Mouse (Mus musculus) limb, embryonic 14.5 days (tissue): Measurements from ENCODE around the gene Vps4a. TPM values are rescaled to one million over a fixed set of nuclear protein-coding genes. Genes with fewer than 3 reads are reported as not detected.

Source experiments
- ATAC-seq: fragments of 200-750 bp; cut with Nextera tagmentation; 2 replicates; pipeline ENCODE4 v1.8.0; 2017; ENCODE audit warnings: low read depth, moderate number of reproducible peaks, moderate TSS enrichment; ENCODE audit not compliant: low FRiP score
- DNase-seq: peaks from one replicate; pipeline ENCODE4 v3.0.0-alpha.2; 2015; ENCODE audit warnings: low spot score
- H3K27ac ChIP-seq: fragments of 300-500 bp; sonication (generic); replicated peaks from 2 replicates; pipeline ENCODE4 v1.5.1; 2014; ENCODE audit warnings: low read depth, mild to moderate bottlenecking, low read length, moderate library complexity, mixed read lengths
- H3K27me3 ChIP-seq: fragments of 300-500 bp; sonication (generic); 2 replicates; pipeline ENCODE4 v1.6.1; 2014; ENCODE audit warnings: low read length, mixed read lengths; ENCODE audit not compliant: control insufficient read depth, insufficient read depth
- H3K36me3 ChIP-seq: fragments of 300-500 bp; sonication (generic); 2 replicates; pipeline ENCODE4 v1.6.1; 2014; ENCODE audit warnings: mild to moderate bottlenecking, low read length, moderate library complexity, mixed read lengths; ENCODE audit not compliant: control insufficient read depth, insufficient read depth
- H3K4me1 ChIP-seq: fragments of 300-500 bp; sonication (generic); 2 replicates; pipeline ENCODE4 v1.6.1; 2014; ENCODE audit warnings: antibody characterized with exemption, low read length, mixed read lengths; ENCODE audit not compliant: control insufficient read depth, insufficient read depth
- H3K4me2 ChIP-seq: fragments of 300-500 bp; sonication (generic); replicated peaks from 2 replicates; pipeline ENCODE4 v1.6.1; 2014; ENCODE audit warnings: low read depth, mild to moderate bottlenecking, low read length, moderate library complexity; ENCODE audit not compliant: severe bottlenecking
- H3K4me3 ChIP-seq: fragments of 300-500 bp; sonication (generic); replicated peaks from 2 replicates; pipeline ENCODE4 v1.5.1; 2014; ENCODE audit warnings: low read length
- H3K9ac ChIP-seq: fragments of 300-500 bp; sonication (generic); 2 replicates; pipeline ENCODE4 v1.6.1; 2014; ENCODE audit warnings: mild to moderate bottlenecking, low read depth, low read length, moderate library complexity; ENCODE audit not compliant: severe bottlenecking
- H3K9me3 ChIP-seq: fragments of 300-500 bp; sonication (generic); 2 replicates; pipeline ENCODE4 v1.6.1; 2016; ENCODE audit warnings: low read length; ENCODE audit not compliant: control insufficient read depth
- POLR2A ChIP-seq: fragments of 200-500 bp; IDR thresholded peaks from 2 replicates; pipeline ENCODE4 v1.8.0; 2012; ENCODE audit warnings: inconsistent platforms, mild to moderate bottlenecking, moderate library complexity, borderline replicate concordance; ENCODE audit not compliant: insufficient read depth, insufficient read length; ENCODE audit errors: extremely low read depth
- WGBS: fragments of 180-500 bp; shearing (Covaris S2); extraction: QIAGEN DNeasy Blood & Tissue Kit; methylation state at CpG from one replicate; pipeline ENCODE4 v1.1.7; 2014; 5-methylcytosine and 5-hydroxymethylcytosine counted together
- polyA plus RNA-seq, 2 experiments: library from polyadenylated mRNA; depleted of rRNA in 1 of 2; stranded (reverse) in 1 of 2; unstranded in 1 of 2; fragments of >200 nt; fragmentation: Nextera tagmentation in 1 of 2; extraction: Ambion mirVana in 1 of 2; gene quantifications; 2 replicates each; pipeline versions ENCODE4 v1.2.1 to v1.2.3; 2012 to 2014

The Vps4a gene
- polyA plus RNA-seq, 2 experiments, result 50.8 to 75.8 TPM

- DNase-seq (no peak), ATAC-seq (no peak)
- H3K27me3 ChIP-seq, result no peaks in the 10 kb centered on the region
- 90% methylated on average over 4 of the region's 4 CpGs for WGBS
- no peak overlapping the region for H3K27ac ChIP-seq
- peak overlapping the region; percentile 90; the same call in 1 of the 2 replicates for H3K4me3 ChIP-seq
- peaks cover 75% of the 10 kb centered on the region for H3K36me3 ChIP-seq
- no peaks in the 10 kb centered on the region; the same call in 1 of the 2 replicates for H3K9me3 ChIP-seq
- H3K9ac ChIP-seq, result no peak overlapping the region
- no peak for TF ChIP-seq POLR2A
- H3K4me1 ChIP-seq, result peaks cover 10% of the 10 kb centered on the region; the same call in 1 of the 2 replicates
- no peak overlapping the region; the same call in 1 of the 2 replicates for H3K4me2 ChIP-seq
These were observed 18.5 kb downstream of the Vps4a start for GRCm38 (mm10) chr8:107049480-107049879.

- H3K9ac ChIP-seq, result no peak overlapping the region
- WGBS, result 98% methylated on average over 8 of the region's 8 CpGs
- no peaks in the 10 kb centered on the region for H3K27me3 ChIP-seq
- H3K9me3 ChIP-seq, result no peaks in the 10 kb centered on the region; the same call in 1 of the 2 replicates
- TF ChIP-seq POLR2A, result no peak
- peaks cover 50% of the 10 kb centered on the region for H3K36me3 ChIP-seq
- H3K4me3 ChIP-seq, result no peak overlapping the region
- no peak for ATAC-seq
- peaks cover 20% of the 10 kb centered on the region for H3K4me1 ChIP-seq
- H3K27ac ChIP-seq, result no peak overlapping the region
- no peak overlapping the region for H3K4me2 ChIP-seq
- no peak for DNase-seq
These were observed 21.0 kb downstream of the Vps4a start for GRCm38 (mm10) chr8:107052046-107052445.

- Histone ChIP-seq H3K4me1 (peaks cover 18% of the 10 kb centered on the region), H3K27me3 (no peaks in the 10 kb centered on the region), H3K9me3 (no peaks in the 10 kb centered on the region), H3K36me3 (peaks cover 43% of the 10 kb centered on the region), H3K4me2 (peak within 1 kb of the TSS; percentile 86), H3K4me3 (peak within 1 kb of the TSS; percentile 98), H3K27ac (peak within 1 kb of the TSS; percentile 61), H3K9ac (peak within 1 kb of the TSS; percentile 84)
- peak; percentile 53; the same call in 1 of the 2 replicates for TF ChIP-seq POLR2A
- ATAC-seq (peak; percentile 96), DNase-seq (peak; percentile 97)
- WGBS, result under 1% methylated on average over 81 of the region's 88 CpGs
These were observed 25.3 kb downstream of the Vps4a start, which contains the start of the genes Cog8 and Nip7 for GRCm38 (mm10) chr8:107056076-107056972. Gene Cog8, minus strand, starts transcription at chr8:107056689. Gene Nip7, plus strand, starts transcription at chr8:107056877.

DNA sequence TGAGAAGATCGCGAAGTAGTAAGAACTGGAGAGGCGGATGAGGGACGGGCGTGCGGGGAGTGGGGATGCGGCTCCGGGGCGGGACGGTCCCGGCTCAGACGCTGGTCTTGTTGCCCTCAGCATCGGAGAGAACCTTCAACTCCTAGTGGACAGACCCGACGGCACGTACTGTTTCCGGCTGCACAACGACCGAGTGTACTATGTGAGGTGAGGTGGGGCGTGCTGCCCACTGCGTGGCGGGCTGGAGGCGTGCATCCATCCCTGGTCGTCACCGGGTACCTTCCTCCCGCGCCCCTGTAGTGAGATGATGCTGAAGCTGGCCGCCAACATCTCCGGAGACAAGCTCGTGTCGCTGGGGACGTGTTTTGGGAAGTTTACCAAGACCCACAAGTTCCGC is 25.9 kb downstream of the Vps4a start:
- Histone ChIP-seq H3K36me3 (peaks cover 37% of the 10 kb centered on the region), H3K27ac (peak overlapping the region; percentile 43)

GRCm38 (mm10) chr8:107062613-107063012 is 31.6 kb downstream of the Vps4a start:
- H3K4me2 ChIP-seq, result no peak overlapping the region
- H3K27me3 ChIP-seq, result no peaks in the 10 kb centered on the region
- H3K4me3 ChIP-seq, result no peak overlapping the region
- no peak for TF ChIP-seq POLR2A
- no peak overlapping the region for H3K27ac ChIP-seq
- no peak for ATAC-seq
- no peak for DNase-seq
- no peaks in the 10 kb centered on the region for H3K9me3 ChIP-seq
- peaks cover 16% of the 10 kb centered on the region for H3K36me3 ChIP-seq
- H3K4me1 ChIP-seq, result peaks cover 4% of the 10 kb centered on the region
- H3K9ac ChIP-seq, result no peak overlapping the region
- WGBS, result 90% methylated on average over 1 of the region's 1 CpGs

More for the DNA sequence above, 25.9 kb downstream of the Vps4a start:
- no peak for DNase-seq
- Histone ChIP-seq H3K27me3 (no peaks in the 10 kb centered on the region), H3K9ac (peak overlapping the region; percentile 84), H3K9me3 (no peaks in the 10 kb centered on the region), H3K4me3 (peak overlapping the region; percentile 98), H3K4me1 (peaks cover 18% of the 10 kb centered on the region), H3K4me2 (peak overlapping the region; percentile 86)
- 0 out of 2 replicates have a peak, but pooled peaks have one; percentile 26 for TF ChIP-seq POLR2A
- WGBS, result under 1% methylated on average over 33 of the region's 33 CpGs
- ATAC-seq, result 0 out of 2 replicates have a peak, but pooled peaks have one; percentile 23
